Mouse (Mus musculus) hindlimb bud, embryonic 11.5 days (tissue): ENCODE measurements around the gene Ptprk.

Source experiments
- DNase-seq: peaks from one replicate; pipeline ENCODE4 v3.0.0-alpha.2; 2012; ENCODE audit warnings: low read depth, low spot score; ENCODE audit errors: extremely low spot score

The Ptprk gene

DNA sequence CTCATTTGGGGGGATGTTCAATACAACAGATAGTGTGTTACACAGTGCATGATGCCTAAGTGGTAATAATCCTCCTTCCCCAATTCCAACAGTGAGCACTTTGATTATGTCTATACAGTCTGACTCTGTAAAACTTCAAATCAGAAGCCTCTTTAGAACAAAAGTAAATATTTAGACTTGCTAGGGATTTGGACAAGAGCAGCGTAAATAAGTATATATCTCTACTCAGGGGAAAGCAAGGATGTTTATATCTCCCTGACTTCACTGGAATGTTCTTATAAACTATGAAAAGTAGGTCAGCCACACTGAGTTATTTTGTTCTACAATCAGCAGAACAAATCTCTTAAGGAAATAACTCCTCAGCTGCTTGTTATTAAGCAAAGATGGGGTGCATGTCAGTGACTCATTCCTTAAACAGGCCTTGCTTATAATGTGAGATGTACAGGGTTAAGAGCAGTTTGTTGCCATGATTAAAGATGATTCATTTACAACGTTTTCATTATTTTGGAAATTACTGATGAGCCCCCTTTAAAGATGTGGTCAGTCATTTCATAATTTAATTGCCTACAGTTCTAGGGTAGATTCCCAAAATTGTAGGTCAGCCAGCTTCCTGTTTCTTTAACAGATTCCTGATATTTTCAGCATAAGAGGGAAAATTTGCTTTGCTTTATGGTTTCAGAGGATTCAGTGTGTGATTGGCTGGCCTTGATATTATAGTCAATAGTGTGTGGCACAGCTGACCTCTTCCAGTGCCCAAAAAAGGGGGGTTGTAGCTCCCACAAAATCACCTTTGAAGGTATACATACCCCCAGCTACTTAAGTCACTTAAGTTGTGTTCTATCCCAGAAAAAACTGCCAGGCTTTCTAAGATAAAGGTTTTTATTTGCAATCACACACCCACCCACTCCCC, 321.2 kb downstream of the Ptprk start:
- no peak for DNase-seq

DNA sequence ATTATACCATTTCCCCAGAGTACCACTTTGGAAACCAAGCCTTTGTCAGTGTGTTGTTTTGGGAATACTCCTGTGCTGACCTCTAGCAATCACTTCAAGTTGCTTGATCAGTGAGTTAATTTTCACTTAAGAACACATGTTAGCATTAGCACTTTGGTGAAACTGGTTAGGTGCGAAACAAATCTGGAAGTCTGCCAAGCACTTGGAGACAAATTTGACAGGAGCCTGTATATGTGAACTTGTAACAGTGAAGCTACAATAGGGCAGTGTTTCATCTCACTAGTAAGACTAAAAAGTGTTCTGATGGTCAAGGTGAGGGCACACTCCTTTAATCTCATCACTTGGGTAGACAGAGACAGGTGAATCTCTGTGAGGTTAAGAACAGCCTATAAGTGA, 321.9 kb downstream of the Ptprk start:
- DNase-seq = no peak

DNA sequence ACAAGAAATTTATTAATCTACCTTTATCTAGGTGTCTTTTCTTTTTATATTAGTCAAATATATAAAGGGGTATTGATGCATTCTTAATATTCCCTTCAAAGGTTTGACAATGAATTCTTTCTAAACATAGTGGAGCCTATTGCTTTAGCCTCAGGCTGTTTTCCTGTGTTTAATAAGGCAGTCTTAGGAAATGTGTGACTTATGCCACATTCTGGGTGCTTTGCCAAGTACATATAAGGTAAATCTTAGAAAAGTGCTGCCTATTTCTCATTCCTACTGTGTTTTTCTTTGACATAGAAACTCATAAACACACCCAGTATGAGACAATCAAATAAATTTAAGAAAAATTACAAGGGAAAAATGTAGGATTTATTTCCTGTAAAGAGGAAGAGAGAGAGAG, 327.2 kb downstream of the Ptprk start:
- no peak for DNase-seq

DNA sequence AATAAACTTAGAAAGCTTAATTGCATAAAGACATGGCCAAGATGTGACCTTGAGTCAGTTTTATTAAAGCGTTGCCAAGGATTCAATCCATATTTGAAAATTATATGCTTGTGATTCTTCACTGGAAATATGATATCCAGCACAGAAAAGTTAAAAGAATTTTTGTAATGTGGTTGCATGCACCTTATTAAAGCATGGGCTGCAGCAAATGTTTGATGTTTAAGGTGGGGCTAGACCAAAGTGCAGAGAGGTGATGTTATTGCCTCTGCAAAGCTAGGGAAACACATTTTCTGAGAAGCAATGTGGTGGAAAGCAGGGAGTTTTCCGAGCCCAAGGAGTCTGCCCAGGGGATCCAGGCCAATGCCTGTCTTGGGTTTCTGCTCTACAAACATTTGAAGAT, 334.4 kb downstream of the Ptprk start:
- no peak for DNase-seq

DNA sequence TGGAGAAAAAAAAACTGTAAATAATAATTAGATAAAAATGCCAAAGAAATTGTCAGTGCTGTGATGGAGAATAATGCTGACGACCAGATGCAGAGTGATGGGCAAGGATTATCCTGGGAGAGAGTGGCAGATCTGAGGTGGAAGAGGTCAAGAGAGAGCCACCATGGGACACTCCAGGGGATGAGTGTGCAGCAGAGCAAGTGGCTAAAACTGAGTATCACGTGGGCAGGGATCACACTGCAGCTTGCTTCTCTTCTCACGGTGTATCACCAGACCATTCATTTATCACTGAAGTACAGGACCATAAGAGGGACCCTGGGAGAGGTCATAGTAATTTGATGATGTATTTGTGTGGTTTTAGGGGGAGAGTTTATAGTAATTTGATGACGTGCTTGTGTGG, 340.2 kb downstream of the Ptprk start:
- no peak for DNase-seq

DNA sequence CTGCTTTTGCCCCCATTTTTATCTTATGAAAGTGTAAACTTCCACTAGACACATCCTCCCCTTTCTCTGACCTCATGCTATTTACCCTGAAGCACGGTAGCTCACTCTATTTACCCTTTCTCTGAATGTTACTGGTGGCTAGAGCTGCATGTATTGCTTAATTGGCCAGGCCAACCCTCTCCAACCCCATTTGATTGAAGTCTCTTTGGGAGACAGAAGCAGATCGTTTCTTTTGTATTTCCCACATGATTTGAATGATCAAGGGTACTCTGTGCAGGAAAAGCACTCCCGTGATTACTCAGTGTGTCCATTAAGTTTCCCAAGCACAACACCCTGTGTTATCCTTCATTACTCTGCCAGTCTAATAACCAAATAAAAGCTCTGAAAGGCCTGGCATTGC, 348.0 kb downstream of the Ptprk start:
- DNase-seq = no peak

DNA sequence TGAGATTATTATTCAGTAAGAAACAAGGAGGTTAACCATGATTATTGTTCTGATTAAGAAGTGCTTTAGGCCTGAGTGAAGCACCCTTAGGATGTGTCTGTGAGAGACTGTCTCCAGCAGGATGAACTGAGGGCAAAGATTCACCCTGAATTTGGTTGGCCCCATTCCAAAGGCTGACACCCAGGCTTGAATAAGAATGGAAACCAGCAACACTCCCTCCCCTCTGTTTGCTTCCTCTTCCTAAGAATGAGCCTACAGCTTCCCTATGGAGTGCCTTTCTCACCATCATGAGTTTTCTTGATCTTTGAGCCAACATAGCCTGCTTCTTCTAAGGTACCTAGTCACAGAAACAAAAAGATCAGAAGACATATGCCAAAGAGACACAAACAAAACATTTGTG, 350.8 kb downstream of the Ptprk start:
- DNase-seq = no peak

DNA sequence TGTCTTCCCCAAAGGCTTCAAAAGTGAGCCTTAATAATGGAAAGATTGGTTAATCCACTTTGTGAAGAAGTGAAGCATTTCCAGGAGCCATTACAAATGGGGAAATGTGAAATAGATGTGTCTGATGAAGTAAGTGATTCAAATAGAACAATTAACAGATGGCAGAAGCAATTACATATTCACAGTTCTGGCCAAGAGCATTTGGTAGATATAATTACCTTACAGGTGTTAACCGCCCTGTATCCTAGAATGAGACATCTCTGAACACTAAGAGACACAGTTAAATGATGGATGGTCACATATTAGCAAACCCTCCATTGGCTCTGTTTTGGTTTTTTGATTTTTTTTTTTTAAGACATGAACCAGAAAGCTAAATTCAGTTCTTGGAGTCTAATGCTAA, 361.5 kb downstream of the Ptprk start:
- DNase-seq = no peak

DNA sequence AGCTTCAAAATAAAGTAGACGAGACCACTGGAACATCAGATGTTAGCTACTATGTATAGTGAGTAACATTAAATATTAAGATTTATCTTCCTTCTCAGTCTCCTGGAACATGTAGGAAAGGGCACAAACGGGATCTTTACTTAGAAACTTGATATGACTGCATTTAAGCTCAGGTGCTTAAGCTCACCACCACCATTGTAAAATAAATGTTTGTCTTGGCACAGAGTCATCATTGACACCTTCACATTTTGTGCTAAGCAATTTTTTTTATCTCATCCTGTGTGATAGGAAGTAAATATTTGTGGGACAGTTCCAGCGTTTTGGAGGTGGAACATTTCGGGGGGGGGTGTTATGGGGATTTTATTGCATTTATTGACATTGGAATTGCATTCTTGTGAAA, 375.2 kb downstream of the Ptprk start:
- no peak for DNase-seq

DNA sequence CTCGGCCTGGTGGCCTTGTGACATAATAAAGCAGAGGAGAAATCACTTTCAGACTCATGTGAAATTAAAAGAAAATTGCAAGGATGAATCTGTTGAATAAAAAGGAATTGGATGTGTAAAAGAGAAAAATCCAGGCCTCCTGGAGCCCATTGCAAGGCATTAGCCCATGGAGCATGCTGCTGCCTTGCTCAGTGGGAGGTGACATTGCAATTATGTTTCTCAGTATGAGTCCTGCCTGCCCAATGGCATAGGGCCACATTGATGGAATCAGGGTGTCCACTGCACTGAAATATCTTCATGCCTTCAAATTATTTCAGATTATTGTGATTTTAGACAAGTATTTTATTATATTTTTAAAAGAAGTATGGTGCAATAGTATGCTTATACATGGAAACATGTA, 376.0 kb downstream of the Ptprk start:
- no peak for DNase-seq

DNA sequence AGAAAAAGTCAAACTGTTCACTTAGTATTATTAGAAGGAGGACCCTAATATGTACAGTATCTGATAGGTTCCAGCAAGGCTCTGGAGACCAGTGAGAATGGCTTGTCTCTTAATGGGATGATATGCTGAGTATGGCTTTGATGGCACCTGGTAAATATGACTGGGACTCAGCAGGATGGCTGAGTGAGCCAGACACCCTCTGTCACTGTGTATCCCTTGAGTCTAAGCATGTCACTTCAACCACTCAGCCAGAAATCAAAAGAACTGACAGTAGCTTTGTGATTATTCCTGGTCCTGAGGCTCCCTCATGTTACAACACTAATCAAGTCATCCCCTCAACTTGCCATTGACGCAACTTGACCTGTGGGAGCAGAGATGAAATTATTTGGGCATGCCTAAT, 383.4 kb downstream of the Ptprk start:
- no peak for DNase-seq

DNA sequence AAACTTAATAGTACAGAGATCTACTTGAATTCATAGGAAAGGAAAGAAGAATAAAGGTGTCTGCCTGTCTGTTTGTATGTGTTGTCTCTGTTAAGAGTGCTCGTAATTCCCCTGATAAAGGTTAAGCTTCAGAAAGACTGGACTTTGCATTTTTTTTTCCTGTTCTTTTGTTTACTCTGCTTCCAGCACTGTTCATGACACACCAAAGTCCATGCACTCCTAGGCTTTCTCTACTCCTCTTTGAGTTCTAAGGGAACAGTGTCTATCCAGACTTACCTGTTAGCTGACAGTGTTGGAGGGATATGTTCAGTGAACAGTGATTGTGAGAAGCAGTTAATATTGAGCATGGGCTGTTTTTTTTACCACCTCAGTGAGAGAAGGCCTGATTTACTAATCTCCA, 385.3 kb downstream of the Ptprk start:
- no peak for DNase-seq

DNA sequence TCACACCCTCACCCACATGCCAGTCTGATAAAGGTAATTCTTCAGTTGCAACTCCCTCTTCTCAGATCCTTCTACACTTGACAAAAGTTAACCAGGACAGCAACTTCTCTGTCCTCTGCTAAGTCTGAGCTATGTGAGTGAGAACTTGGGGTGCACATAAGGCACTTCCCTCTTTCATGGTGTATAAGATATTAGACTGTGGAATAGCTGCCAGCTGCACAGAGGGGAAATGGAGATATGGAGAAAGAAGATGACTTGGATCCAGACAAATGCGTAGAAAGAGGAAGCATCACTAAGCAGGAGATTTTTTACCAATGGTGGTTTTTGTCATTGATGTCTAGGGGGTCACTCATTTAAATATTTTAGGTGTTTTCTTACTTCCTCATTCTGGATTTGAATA, 389.1 kb downstream of the Ptprk start:
- no peak for DNase-seq

DNA sequence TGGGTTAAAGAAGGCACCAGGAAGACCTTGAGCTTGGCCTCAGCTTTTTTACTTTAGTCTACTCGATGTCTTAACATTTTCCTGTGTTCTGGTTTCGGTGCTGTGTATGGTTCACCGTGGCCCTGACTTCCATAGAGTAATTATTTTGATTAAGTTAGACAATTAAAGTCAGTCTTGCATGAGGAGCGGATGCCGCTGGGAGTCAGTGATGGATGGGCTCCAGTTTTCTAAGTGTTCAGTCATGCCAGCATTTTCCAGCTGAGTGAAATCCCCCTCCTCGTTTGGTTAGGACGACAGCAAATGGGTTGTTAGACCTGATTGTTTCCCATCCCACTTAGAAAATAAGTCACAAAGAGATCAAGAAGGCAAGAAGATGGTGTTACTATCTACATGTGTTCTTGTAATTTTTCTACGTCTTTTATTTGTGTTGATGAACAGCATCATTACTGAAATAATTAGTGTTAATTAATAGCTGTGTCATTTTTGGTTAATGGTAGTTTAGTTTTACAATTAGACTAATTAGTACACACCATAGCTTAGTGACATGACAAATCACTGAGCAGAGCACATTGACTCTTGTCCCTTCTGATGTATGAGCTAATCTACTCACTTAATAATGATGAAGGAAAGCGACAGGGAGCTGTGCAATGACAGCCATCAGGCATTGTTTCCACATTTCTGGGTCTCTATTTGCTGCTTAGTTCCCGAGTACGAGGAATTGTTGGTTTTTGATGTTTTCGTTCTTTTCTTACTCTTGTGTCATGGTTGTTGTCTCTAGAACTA, 390.3 kb downstream of the Ptprk start:
- no peak for DNase-seq

DNA sequence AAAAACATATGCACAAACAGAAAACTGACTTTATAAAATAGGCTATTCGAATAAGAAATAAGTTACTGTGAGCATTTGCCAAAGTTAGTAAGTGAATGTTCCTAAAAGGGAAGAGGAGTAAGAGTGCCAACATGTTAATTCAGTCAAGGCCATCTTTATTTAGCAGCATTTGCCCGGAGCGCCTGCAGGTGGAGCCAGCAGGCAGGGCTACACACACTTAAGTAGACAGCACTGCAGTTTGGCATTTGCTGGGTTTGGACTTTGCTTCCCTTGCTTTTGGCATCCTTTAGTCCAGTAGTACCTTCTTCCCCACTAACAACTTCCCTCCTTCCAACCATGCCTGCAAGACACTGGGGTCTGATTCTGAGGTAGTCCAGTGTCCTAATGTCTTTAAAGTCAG, 411.0 kb downstream of the Ptprk start:
- no peak for DNase-seq

DNA sequence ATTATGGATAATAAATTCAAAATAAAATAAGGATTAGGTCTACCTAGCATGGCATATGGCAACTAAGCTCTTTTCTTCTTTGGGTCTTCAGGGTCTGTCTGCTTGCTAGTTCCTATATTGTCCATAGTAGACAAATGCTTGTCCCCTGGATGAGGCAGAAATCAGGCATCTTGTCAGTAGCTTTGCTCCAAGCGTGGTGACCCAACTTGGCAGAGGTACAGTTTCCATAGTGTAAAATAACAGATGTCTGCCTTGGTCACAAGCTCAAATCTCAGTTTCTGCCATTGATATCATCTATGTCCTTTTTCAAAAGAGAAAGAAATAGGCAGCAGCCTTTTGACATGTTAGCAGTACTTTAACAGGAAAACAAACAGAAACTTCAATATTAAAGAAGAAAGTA, 416.4 kb downstream of the Ptprk start:
- DNase-seq = no peak

DNA sequence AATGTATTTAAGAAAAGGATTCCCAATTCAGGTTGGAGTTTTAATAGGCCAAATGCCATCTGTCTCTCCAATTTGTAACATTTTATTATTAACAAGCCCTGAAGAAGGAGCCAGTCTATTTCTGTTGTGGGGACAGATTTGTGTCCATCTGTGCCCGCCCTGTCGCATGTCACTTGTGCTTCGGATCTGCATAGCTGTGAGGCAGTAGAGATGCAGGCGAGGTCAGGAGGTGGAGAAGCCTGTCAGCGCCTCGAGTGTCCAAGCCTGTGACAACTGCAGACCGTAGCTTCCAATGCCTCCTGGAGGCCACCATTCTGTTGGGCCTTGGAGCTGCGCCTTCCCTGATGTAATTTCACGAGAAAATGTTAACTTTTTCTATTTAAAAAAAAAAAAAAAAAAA, 417.6 kb downstream of the Ptprk start:
- no peak for DNase-seq

DNA sequence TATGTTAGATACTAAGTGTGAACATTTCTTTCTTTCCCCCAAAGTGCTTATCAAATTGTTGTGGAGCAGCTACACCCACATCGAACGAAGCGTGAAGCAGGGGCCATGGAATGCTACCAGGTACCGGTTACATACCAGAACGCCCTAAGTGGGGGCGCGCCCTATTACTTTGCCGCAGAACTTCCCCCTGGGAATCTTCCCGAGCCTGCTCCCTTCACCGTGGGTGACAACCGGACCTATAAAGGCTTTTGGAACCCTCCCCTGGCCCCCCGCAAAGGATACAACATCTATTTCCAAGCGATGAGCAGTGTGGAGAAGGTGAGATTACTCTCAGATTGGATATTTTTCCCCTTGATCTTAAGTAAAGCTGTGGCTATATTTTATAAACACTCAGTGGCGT, 418.2 kb downstream of the Ptprk start:
- no peak for DNase-seq

DNA sequence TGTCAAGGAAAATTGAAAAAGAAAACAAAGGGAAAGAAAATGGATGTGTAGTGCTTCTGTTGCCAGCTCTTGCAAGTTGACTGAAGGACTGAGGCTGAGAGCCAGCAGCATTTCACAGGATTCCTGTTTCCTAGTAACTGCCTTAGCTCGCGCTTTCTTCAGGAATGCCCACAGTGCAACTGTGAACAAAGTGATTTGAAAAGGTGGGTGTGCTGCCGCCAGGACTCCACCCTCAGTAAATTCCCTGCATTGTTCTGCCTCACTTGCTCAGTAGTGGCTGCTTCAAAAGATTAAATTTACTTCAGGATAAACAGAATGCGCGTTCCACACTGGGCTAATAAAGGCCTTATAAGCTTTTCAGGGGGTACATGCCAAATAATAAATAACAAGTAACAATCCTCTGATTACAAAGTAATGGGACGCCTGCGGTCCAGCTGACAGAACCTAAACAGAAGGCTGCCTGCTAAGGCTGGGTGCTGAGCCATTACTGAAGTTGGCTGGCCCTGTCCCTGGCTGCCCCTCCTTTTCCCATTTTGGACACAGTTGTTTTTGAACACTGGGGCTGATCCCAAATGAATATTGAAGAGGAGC, 418.7 kb downstream of the Ptprk start:
- DNase-seq = no peak

DNA sequence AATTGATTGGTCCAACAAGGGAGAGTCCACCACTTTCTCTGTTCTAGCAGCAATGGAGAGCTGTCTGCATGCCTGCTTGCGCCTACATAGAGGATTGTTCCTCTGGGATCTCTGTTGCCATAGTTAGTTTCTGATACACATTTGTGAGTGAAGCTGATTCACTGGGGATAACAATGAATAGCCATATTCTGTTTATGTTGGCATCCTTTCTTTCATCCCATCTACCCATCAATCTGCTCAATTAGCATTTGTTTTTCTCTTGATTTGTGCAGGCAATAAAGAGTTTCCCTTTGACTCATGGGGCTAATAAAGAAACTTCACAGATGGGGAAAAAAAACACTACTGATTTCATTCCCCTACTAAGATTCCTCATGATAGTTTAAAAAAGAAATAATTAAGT, 423.2 kb downstream of the Ptprk start:
- DNase-seq = no peak

DNA sequence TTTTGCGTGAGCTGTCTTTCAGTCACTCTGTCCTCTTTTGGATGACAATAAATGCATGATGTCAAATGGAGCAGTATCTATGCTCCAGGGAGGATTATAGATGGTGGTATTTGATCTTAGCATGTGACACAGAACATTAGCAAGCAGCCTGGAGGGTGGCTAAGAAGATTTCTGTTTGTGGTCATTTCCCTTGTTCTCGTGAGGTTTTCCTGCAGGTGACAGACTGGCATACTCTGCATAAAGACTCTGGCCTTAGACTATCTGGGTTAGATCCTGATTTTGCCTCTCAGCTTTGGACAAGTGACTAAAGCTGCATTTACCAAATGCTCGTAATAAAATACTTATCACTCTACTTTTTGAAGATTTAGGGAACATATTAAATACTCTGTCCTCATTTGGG, 423.9 kb downstream of the Ptprk start:
- no peak for DNase-seq

DNA sequence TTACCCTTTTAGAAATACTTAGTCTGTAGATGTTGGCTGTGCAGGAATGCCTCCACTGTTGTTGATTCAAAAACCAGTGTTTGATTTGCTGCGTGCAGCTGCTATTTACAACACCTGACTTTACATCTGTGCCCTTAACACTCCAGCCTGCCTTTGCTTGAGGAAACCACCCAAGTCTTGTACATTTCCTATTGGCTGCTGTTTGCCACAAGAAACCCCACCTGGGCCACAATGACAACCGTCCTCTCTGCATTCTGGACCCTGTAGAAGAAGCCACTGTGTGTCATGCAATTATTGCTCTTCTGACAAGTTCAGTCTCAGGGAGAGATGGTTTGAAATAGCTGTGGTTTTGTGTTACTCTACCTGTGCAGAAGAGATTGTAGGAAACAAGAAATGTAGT, 439.0 kb downstream of the Ptprk start:
- no peak for DNase-seq
